Mouse (Mus musculus): ENCODE measurements around the gene Rwdd2a.

Gene Rwdd2a

GRCm38 (mm10) chr9:86571540-86572135 is at the start of gene Rwdd2a, which contains the start of gene Pgm3:
Gene Rwdd2a (plus strand): TSS chr9:86571991.
Gene Pgm3 (minus strand): TSS chr9:86571842.
- DNase-seq (ENCODE audit: low read depth, low spot score), result peak; percentile 93

- DNase-seq (ENCODE audit: low read depth, low spot score), result no peak
Observed at GRCm38 (mm10) chr9:86522335-86522734, 49.5 kb upstream of the Rwdd2a start.

GRCm38 (mm10) chr9:86525600-86525999 is 46.2 kb upstream of the Rwdd2a start:
- no peak for DNase-seq (ENCODE audit: low read depth, low spot score)

- DNase-seq (ENCODE audit: low read depth, low spot score), result no peak
Observed at GRCm38 (mm10) chr9:86534071-86534470, 37.7 kb upstream of the Rwdd2a start.

GRCm38 (mm10) chr9:86543451-86543850 is 28.3 kb upstream of the Rwdd2a start:
- no peak for DNase-seq (ENCODE audit: low read depth, low spot score)

GRCm38 (mm10) chr9:86544559-86544958 is 27.2 kb upstream of the Rwdd2a start:
- no peak for DNase-seq (ENCODE audit: low read depth, low spot score)

- no peak for DNase-seq (ENCODE audit: low read depth, low spot score)
Observed at GRCm38 (mm10) chr9:86549637-86550162, 22.1 kb upstream of the Rwdd2a start.

- DNase-seq (ENCODE audit: low read depth, low spot score), result no peak
Observed at GRCm38 (mm10) chr9:86550717-86551116, 21.1 kb upstream of the Rwdd2a start.

- DNase-seq (ENCODE audit: low read depth, low spot score), result no peak
Observed at GRCm38 (mm10) chr9:86553886-86554285, 17.9 kb upstream of the Rwdd2a start.

- no peak for DNase-seq (ENCODE audit: low read depth, low spot score)
Observed at GRCm38 (mm10) chr9:86554641-86555040, 17.1 kb upstream of the Rwdd2a start.

GRCm38 (mm10) chr9:86560543-86560942 is 11.2 kb upstream of the Rwdd2a start:
- no peak for DNase-seq (ENCODE audit: low read depth, low spot score)

- DNase-seq (ENCODE audit: low read depth, low spot score), result no peak
Observed at GRCm38 (mm10) chr9:86569314-86569910, 2.4 kb upstream of the Rwdd2a start.

- no peak for DNase-seq (ENCODE audit: low read depth, low spot score)
Observed at GRCm38 (mm10) chr9:86570261-86570890, 1.4 kb upstream of the Rwdd2a start.

GRCm38 (mm10) chr9:86570946-86571345 is 845 bp upstream of the Rwdd2a start:
- no peak for DNase-seq (ENCODE audit: low read depth, low spot score)

- no peak for DNase-seq (ENCODE audit: low read depth, low spot score)
Observed at GRCm38 (mm10) chr9:86572196-86572595, 405 bp downstream of the Rwdd2a start.

- DNase-seq (ENCODE audit: low read depth, low spot score), result peak; percentile 84
Observed at GRCm38 (mm10) chr9:86572636-86573291, 973 bp downstream of the Rwdd2a start.

- no peak for DNase-seq (ENCODE audit: low read depth, low spot score)
Observed at GRCm38 (mm10) chr9:86573616-86574303, 2.0 kb downstream of the Rwdd2a start.

GRCm38 (mm10) chr9:86575178-86575577 is 3.4 kb downstream of the Rwdd2a start:
- DNase-seq (ENCODE audit: low read depth, low spot score), result no peak

GRCm38 (mm10) chr9:86579657-86580056 is 7.9 kb downstream of the Rwdd2a start:
- DNase-seq (ENCODE audit: low read depth, low spot score), result no peak

GRCm38 (mm10) chr9:86583740-86584139 is 11.9 kb downstream of the Rwdd2a start:
- peak; percentile 75 for DNase-seq (ENCODE audit: low read depth, low spot score)

- no peak for DNase-seq (ENCODE audit: low read depth, low spot score)
Observed at GRCm38 (mm10) chr9:86587019-86587795, 15.4 kb downstream of the Rwdd2a start.
